Mouse (Mus musculus): ENCODE data around the gene Eme1. TPM values are rescaled to one million over a fixed set of nuclear protein-coding genes. Genes with fewer than 3 reads are reported as not detected.

The Eme1 gene
- total and polyA plus RNA-seq, 2 experiments from 2014 or later, result 1.9 to 3.8 TPM

DNA sequence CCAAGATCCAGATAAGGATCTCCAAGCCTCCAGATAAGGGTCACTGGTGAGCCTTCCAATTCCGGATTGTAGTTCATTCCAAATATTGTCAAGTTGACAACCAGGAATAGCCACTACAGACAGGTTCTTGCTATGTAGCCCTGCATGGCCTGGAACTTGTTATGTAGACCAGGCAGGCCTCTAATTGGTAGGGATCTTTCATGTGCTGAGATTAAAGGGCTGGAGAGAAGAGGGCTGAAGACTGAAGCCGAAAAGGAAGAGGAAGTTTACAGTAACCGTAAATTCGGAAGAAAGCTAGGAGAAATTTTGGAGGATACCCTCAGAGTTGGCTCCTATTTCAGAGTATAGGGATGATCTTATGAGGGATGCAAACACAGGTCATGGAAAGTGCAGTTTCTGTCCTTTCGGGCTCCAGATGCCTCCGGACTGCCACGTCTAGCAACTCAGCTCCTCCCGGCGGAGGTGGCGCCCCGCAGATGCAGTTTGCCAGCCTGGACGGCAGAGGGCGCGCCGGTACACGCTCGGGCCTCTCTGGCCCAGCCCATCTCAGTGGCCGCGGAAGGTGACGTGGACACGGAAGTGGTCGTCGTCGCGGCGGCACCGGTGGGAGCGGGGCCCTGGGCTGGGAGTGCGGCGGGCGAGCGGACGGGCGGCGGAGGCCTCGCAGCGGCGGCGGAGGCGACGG is 24.4 kb downstream of the Eme1 start, which contains the start of gene Lrrc59:
TSS of gene Lrrc59 (plus strand) at position 569 of the 685 bp plus-strand sequence.
- peaks cover 6% of the 10 kb centered on the region for H3K4me1 ChIP-seq (ENCODE audit: insufficient read depth, low read length)
- H3K4me3 ChIP-seq (ENCODE audit: low read length), result peak within 1 kb of the TSS; percentile 91
- TF ChIP-seq CTCF (IDR thresholded peaks at IDR 0.05; ENCODE audit: low read depth), result peak; percentile 94
- peak within 1 kb of the TSS; percentile 65 for H3K27ac ChIP-seq
- H3K36me3 ChIP-seq (ENCODE audit: insufficient read depth, low read length), result peaks cover 20% of the 10 kb centered on the region
- H3K9ac ChIP-seq (replicated peaks; ENCODE audit: low read length), result peak within 1 kb of the TSS; percentile 88
- no peaks in the 10 kb centered on the region for H3K27me3 ChIP-seq (ENCODE audit: insufficient read depth, low read length)
- ATAC-seq (peak; percentile 99), DNase-seq (ENCODE audit: low spot score) (peak; percentile 95)
- WGBS, result 7% methylated on average over 30 of the region's 41 CpGs
- H3K4me2 ChIP-seq (ENCODE audit: low read depth, low read length), result peak within 1 kb of the TSS; percentile 69
- no peaks in the 10 kb centered on the region for H3K9me3 ChIP-seq (ENCODE audit: low read length)

DNA sequence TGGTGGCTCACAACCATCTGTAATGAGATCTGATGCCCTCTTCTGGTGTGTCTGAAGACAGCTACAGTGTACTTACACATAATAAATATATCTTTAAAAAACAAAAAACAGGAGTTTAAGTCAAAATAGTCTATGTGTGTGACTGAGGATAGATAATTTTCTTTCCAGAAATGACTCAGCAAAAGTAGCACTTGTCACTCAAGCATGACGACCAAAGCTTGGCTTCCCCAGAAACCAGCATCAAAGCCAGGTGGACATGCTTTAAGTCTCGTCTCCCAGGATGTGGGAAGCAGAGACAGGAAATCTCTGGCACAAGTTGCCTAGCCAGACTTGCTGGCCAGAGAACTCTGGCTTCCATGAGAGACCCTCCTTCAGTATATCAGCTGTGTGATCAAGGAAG is 31.6 kb downstream of the Eme1 start:
- no peaks in the 10 kb centered on the region for H3K36me3 ChIP-seq (ENCODE audit: insufficient read depth, low read length)
- no peak overlapping the region for H3K4me3 ChIP-seq (ENCODE audit: low read length)
- H3K4me1 ChIP-seq (ENCODE audit: insufficient read depth, low read length), result no peaks in the 10 kb centered on the region
- DNase-seq (ENCODE audit: low spot score), result no peak
- WGBS, result 83% methylated on average over 2 of the region's 2 CpGs
- TF ChIP-seq CTCF (IDR thresholded peaks at IDR 0.05; ENCODE audit: low read depth), result no peak
- no peak overlapping the region for H3K4me2 ChIP-seq (ENCODE audit: low read depth, low read length)
- H3K27me3 ChIP-seq (ENCODE audit: insufficient read depth, low read length), result no peaks in the 10 kb centered on the region
- H3K9me3 ChIP-seq (ENCODE audit: low read length), result no peaks in the 10 kb centered on the region
- no peak overlapping the region for H3K9ac ChIP-seq (replicated peaks; ENCODE audit: low read length)
- H3K27ac ChIP-seq, result no peak overlapping the region
- no peak for ATAC-seq

DNA sequence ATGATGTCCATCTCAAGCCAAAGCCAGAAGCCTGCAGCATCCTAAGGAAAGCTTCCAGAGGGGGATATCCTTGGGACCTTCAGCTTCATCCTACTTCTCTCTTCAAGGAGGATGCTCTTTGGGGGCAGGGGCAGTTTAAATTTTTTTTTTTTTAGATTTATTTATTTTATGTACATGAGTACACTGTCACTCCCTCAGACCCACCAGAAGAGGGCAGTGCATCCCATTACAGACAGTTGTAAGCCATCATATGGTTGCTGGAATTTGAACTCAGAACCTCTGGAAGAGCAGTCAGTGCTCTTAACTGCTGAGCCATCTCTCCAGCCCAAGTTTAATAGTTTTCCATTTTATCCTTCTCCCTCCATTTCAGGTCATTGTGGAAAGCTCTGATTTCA is 32.3 kb downstream of the Eme1 start:
- no peak overlapping the region for H3K27ac ChIP-seq
- TF ChIP-seq CTCF (IDR thresholded peaks at IDR 0.05; ENCODE audit: low read depth), result peak; percentile 24
- no peaks in the 10 kb centered on the region for H3K4me1 ChIP-seq (ENCODE audit: insufficient read depth, low read length)
- H3K27me3 ChIP-seq (ENCODE audit: insufficient read depth, low read length), result no peaks in the 10 kb centered on the region
- no peaks in the 10 kb centered on the region for H3K36me3 ChIP-seq (ENCODE audit: insufficient read depth, low read length)
- H3K9me3 ChIP-seq (ENCODE audit: low read length), result 0 out of 2 replicates have a peak, but pooled peaks cover 3% of the 10 kb centered on the region
- no peak for DNase-seq (ENCODE audit: low spot score)
- ATAC-seq, result no peak
- H3K4me2 ChIP-seq (ENCODE audit: low read depth, low read length), result no peak overlapping the region
- H3K9ac ChIP-seq (replicated peaks; ENCODE audit: low read length), result no peak overlapping the region
- no peak overlapping the region for H3K4me3 ChIP-seq (ENCODE audit: low read length)

DNA sequence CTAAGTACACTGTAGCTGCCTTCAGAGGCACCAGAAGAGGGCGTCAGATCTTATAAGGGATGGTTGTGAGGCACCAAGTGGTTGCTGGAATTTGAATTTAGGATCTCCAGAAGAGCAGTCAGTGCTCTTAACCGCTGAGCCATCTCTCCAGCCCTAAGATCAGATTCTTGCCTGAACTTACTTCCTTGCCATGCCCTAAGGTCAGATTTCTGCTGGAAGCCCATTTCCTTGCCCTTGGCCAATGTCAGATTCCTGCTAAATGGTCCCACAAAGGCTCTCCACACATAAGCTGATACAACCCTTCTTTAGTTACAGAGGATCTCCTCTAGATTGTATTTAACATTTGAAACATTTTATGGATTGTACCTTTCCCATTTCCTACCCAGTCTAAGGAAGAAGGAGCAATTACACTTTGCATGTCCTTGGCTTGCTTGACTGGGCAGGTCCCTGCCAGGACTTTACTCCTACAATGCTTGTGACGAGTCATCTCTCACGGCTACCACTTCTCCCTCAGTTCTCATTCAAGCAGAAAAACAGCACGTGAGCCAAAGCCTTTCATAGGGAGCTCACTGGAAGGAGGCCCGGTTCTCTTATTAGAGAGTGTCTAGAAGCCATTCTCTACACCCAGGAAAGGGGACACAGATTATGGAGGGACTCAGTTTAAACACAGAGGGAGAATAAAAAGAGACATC is 32.9 kb downstream of the Eme1 start:
- H3K4me3 ChIP-seq (ENCODE audit: low read length), result no peak overlapping the region
- no peak overlapping the region for H3K9ac ChIP-seq (replicated peaks; ENCODE audit: low read length)
- no peaks in the 10 kb centered on the region for H3K4me1 ChIP-seq (ENCODE audit: insufficient read depth, low read length)
- no peak overlapping the region for H3K27ac ChIP-seq
- TF ChIP-seq CTCF (IDR thresholded peaks at IDR 0.05; ENCODE audit: low read depth), result no peak
- no peaks in the 10 kb centered on the region for H3K27me3 ChIP-seq (ENCODE audit: insufficient read depth, low read length)
- ATAC-seq (no peak), DNase-seq (ENCODE audit: low spot score) (peak; percentile 23)
- H3K9me3 ChIP-seq (ENCODE audit: low read length), result 0 out of 2 replicates have a peak, but pooled peaks cover 3% of the 10 kb centered on the region
- H3K4me2 ChIP-seq (ENCODE audit: low read depth, low read length), result no peak overlapping the region
- 36% methylated on average over 6 of the region's 6 CpGs for WGBS
- H3K36me3 ChIP-seq (ENCODE audit: insufficient read depth, low read length), result no peaks in the 10 kb centered on the region

DNA sequence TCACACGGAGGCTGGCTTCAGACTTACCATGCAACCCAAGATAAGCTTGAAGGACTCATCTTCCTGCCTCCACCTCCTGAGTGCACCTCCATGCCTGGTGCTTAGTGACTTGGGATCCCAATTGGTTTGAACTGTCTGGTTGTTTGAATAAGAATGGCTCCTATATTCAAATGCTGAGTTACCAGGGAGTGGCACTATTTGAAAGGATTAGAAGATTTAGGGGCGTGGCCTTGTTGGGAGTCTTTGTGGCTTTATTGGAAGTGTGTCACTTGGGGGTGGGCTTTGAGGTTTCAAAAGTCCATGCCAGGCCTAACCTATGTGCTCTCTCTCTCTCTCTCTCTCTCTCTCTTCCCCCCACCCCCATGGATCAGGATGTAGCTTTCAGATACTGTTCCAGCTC is 36.1 kb downstream of the Eme1 start:
- H3K27me3 ChIP-seq (ENCODE audit: insufficient read depth, low read length), result no peaks in the 10 kb centered on the region

DNA sequence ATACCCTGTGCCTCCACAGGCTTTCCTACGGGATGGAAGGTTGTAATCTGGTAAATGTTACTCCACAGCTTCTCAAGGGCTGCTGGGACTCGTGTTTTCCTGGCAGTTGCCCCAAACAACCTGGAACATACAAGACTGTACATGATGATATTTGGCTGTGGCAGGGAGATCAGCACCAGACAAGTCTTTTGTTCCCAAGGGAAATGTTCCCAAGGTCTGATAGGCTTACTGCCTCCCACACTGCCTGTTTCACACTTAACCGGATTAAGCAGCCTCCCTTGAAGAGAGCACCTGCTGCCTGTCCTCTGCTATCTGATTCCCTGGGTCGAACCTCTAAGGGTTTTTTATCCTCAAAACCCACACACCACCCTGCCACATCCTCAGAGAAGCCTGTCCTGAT is 38.3 kb downstream of the Eme1 start:
- no peak overlapping the region for H3K27ac ChIP-seq
- no peaks in the 10 kb centered on the region for H3K4me1 ChIP-seq (ENCODE audit: insufficient read depth, low read length)
- TF ChIP-seq CTCF (IDR thresholded peaks at IDR 0.05; ENCODE audit: low read depth), result no peak
- H3K4me2 ChIP-seq (ENCODE audit: low read depth, low read length), result no peak overlapping the region
- H3K36me3 ChIP-seq (ENCODE audit: insufficient read depth, low read length), result no peaks in the 10 kb centered on the region
- H3K9me3 ChIP-seq (ENCODE audit: low read length), result 0 out of 2 replicates have a peak, but pooled peaks cover 3% of the 10 kb centered on the region
- H3K27me3 ChIP-seq (ENCODE audit: insufficient read depth, low read length), result no peaks in the 10 kb centered on the region
- 39% methylated on average over 4 of the region's 4 CpGs for WGBS
- ATAC-seq (no peak), DNase-seq (ENCODE audit: low spot score) (peak; percentile 22)
- H3K4me3 ChIP-seq (ENCODE audit: low read length), result no peak overlapping the region
- H3K9ac ChIP-seq (replicated peaks; ENCODE audit: low read length), result no peak overlapping the region

More for the DNA sequence above, 36.1 kb downstream of the Eme1 start:
- Histone ChIP-seq H3K36me3 (ENCODE audit: insufficient read depth, low read length) (no peaks in the 10 kb centered on the region), H3K27ac (no peak overlapping the region), H3K4me3 (ENCODE audit: low read length) (no peak overlapping the region), H3K4me1 (ENCODE audit: insufficient read depth, low read length) (no peaks in the 10 kb centered on the region), H3K9ac (replicated peaks; ENCODE audit: low read length) (no peak overlapping the region), H3K9me3 (ENCODE audit: low read length) (0 out of 2 replicates have a peak, but pooled peaks cover 3% of the 10 kb centered on the region), H3K4me2 (ENCODE audit: low read depth, low read length) (no peak overlapping the region)
- no peak for ATAC-seq
- TF ChIP-seq CTCF (IDR thresholded peaks at IDR 0.05; ENCODE audit: low read depth), result no peak
- no peak for DNase-seq (ENCODE audit: low spot score)
- 87% methylated on average over 2 of the region's 2 CpGs for WGBS

DNA sequence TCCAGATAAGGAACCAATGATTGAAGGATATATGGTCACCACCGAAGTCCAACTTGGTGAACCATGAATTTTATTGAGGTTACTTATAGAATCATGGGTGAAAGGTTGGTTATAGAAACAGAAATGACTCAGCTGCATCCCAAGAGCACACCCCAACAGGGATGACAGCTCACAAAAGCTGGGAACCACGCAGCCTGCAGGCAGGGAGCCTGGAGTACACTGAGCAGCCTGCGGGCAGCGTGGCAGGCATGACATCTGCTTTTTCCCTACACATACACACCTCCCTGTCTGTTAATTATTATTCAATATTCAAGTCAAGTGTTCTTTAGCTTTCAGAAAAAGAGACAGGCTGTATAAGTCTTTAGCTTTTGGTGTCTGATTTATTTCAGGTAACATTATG is 39.2 kb downstream of the Eme1 start:
- no peaks in the 10 kb centered on the region for H3K36me3 ChIP-seq (ENCODE audit: insufficient read depth, low read length)
- H3K27me3 ChIP-seq (ENCODE audit: insufficient read depth, low read length), result no peaks in the 10 kb centered on the region
- ATAC-seq (no peak), DNase-seq (ENCODE audit: low spot score) (no peak)
- no peak overlapping the region for H3K9ac ChIP-seq (replicated peaks; ENCODE audit: low read length)
- H3K9me3 ChIP-seq (ENCODE audit: low read length), result 0 out of 2 replicates have a peak, but pooled peaks cover 3% of the 10 kb centered on the region
- no peak for TF ChIP-seq CTCF (IDR thresholded peaks at IDR 0.05; ENCODE audit: low read depth)
- no peak overlapping the region for H3K4me3 ChIP-seq (ENCODE audit: low read length)
- 65% methylated on average over 4 of the region's 4 CpGs for WGBS
- H3K27ac ChIP-seq, result no peak overlapping the region
- no peaks in the 10 kb centered on the region for H3K4me1 ChIP-seq (ENCODE audit: insufficient read depth, low read length)
- H3K4me2 ChIP-seq (ENCODE audit: low read depth, low read length), result no peak overlapping the region

Data from hindbrain, postnatal 0 days (tissue).